Mouse (Mus musculus) bone marrow, adult 2 months (tissue): ENCODE measurements around the gene Uba52.

Source experiments
- CTCF ChIP-seq: fragments of 200-500 bp; IDR thresholded peaks from 2 replicates; pipeline ENCODE4 v1.5.1; 2011; ENCODE audit warnings: low read length, control low read depth; ENCODE audit not compliant: control insufficient read depth, insufficient read depth
- POLR2A ChIP-seq: fragments of 200-500 bp; IDR thresholded peaks from 2 replicates; pipeline ENCODE4 v1.6.1; 2011; ENCODE audit warnings: low read depth, mild to moderate bottlenecking, control low read depth, low read length, borderline replicate concordance; ENCODE audit not compliant: control insufficient read depth

GRCm38 (mm10) chr8:70560096-70560495, 49.5 kb upstream of the Uba52 start:
- TF ChIP-seq CTCF: peak; percentile 61
- TF ChIP-seq POLR2A: no peak
